Mouse (Mus musculus): ENCODE results near the gene Gpr179. TPM values are rescaled to one million over a fixed set of nuclear protein-coding genes. Genes with fewer than 3 reads are reported as not detected.
A peak's percentile ranks its signal among the peaks of the same experiment; 100 is the strongest.
"Not testable (repeated sequence)": the region's sequence is repeated elsewhere in the genome, so short reads cannot be mapped to it uniquely, and the experiment has no call there.

Gene Gpr179
- polyA plus RNA-seq, 1 experiment: 0.21 TPM

- H3K4me1 ChIP-seq (ENCODE audit: control insufficient read depth, insufficient read depth, low read length): peaks cover 6% of the 10 kb centered on the region; the same call in 1 of the 2 replicates
- TF ChIP-seq CTCF (IDR thresholded peaks at IDR 0.05; ENCODE audit: extremely low read depth, insufficient read depth, low read length) (no peak), POLR2A (IDR thresholded peaks at IDR 0.05; ENCODE audit: extremely low read depth, insufficient read depth, low read length) (no peak)
- H3K27ac ChIP-seq (ENCODE audit: insufficient read depth, low read length): peak overlapping the region; percentile 96
- peak overlapping the region; percentile 96 for H3K4me3 ChIP-seq (ENCODE audit: insufficient read depth, low read length)
Observed at GRCm38 (mm10) chr11:97362649-97362942, 10.7 kb upstream of the Gpr179 start.

- peaks cover 4% of the 10 kb centered on the region; the same call in 1 of the 2 replicates for H3K4me1 ChIP-seq (ENCODE audit: control insufficient read depth, insufficient read depth, low read length)
- TF ChIP-seq POLR2A (IDR thresholded peaks at IDR 0.05; ENCODE audit: extremely low read depth, insufficient read depth, low read length) (peak; percentile 88), CTCF (IDR thresholded peaks at IDR 0.05; ENCODE audit: extremely low read depth, insufficient read depth, low read length) (no peak)
- H3K27ac ChIP-seq (ENCODE audit: insufficient read depth, low read length): peak within 1 kb of the TSS; percentile 96
- peak within 1 kb of the TSS; percentile 96 for H3K4me3 ChIP-seq (ENCODE audit: insufficient read depth, low read length)
Observed at GRCm38 (mm10) chr11:97361948-97362648, 10.2 kb upstream of the Gpr179 start, which contains the start of gene Socs7. Socs7 (plus strand) TSS chr11:97362551.

- not testable (repeated sequence) for H3K27ac ChIP-seq (ENCODE audit: insufficient read depth, low read length); H3K4me3 ChIP-seq (ENCODE audit: insufficient read depth, low read length); H3K4me1 ChIP-seq (ENCODE audit: control insufficient read depth, insufficient read depth, low read length)
- TF ChIP-seq CTCF (IDR thresholded peaks at IDR 0.05; ENCODE audit: extremely low read depth, insufficient read depth, low read length): peak; percentile 89
Observed at GRCm38 (mm10) chr11:97357663-97358062, 5.8 kb upstream of the Gpr179 start.

GRCm38 (mm10) chr11:97355247-97355646 is 3.4 kb upstream of the Gpr179 start:
- Histone ChIP-seq H3K4me1 (ENCODE audit: control insufficient read depth, insufficient read depth, low read length) (peaks cover 1% of the 10 kb centered on the region; the same call in 1 of the 2 replicates), H3K27ac (ENCODE audit: insufficient read depth, low read length) (no peak overlapping the region), H3K4me3 (ENCODE audit: insufficient read depth, low read length) (no peak overlapping the region)
- TF ChIP-seq CTCF (IDR thresholded peaks at IDR 0.05; ENCODE audit: extremely low read depth, insufficient read depth, low read length): no peak
- TF ChIP-seq POLR2A (IDR thresholded peaks at IDR 0.05; ENCODE audit: extremely low read depth, insufficient read depth, low read length): no peak

DNA sequence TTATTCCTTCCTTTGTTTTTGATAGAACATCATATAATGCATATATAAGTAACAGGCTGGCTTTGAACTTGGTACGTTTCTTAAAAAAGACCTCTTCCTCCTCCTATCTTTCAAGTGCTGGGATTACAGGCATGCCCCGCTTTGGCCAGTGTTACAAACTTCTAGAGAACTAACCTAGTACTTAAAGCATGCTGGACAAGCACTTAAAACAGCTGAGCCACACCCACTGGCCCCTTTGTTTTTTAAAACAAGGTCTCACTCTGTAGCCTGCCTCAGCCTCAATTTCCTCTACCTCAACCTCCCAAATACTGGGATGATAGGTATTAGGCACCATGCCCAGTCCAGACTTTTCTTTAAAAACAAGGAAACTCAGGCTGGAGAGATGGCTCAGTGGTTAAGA is 2.8 kb upstream of the Gpr179 start:
- Histone ChIP-seq H3K4me3 (ENCODE audit: insufficient read depth, low read length) (no peak overlapping the region), H3K27ac (ENCODE audit: insufficient read depth, low read length) (no peak overlapping the region), H3K4me1 (ENCODE audit: control insufficient read depth, insufficient read depth, low read length) (peaks cover 1% of the 10 kb centered on the region; the same call in 1 of the 2 replicates)
- no peak for TF ChIP-seq CTCF (IDR thresholded peaks at IDR 0.05; ENCODE audit: extremely low read depth, insufficient read depth, low read length)
- TF ChIP-seq POLR2A (IDR thresholded peaks at IDR 0.05; ENCODE audit: extremely low read depth, insufficient read depth, low read length): no peak

GRCm38 (mm10) chr11:97352935-97353597 is 1.2 kb upstream of the Gpr179 start:
- H3K4me1 ChIP-seq (ENCODE audit: control insufficient read depth, insufficient read depth, low read length): peaks cover 1% of the 10 kb centered on the region; the same call in 1 of the 2 replicates
- H3K27ac ChIP-seq (ENCODE audit: insufficient read depth, low read length): no peak overlapping the region
- H3K4me3 ChIP-seq (ENCODE audit: insufficient read depth, low read length): no peak overlapping the region
- TF ChIP-seq CTCF (IDR thresholded peaks at IDR 0.05; ENCODE audit: extremely low read depth, insufficient read depth, low read length) (no peak), POLR2A (IDR thresholded peaks at IDR 0.05; ENCODE audit: extremely low read depth, insufficient read depth, low read length) (no peak)

DNA sequence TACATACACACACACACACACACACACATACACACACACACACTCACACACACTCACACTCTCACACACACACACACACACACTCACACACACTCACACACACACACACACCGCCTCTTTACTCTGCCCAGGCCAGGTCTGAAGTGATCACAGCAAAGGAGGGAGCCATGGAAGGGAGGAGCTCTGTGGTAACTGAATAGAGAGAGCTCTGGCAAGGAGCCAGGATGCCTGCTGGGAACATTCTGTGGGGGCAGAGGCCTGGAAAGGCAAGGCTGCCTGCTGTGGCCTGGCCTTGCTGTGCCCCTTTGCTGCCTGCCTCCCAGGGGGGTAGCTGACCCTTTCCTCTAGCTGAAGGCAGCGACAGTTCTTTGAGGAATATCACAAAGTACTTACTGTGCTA is 1.8 kb downstream of the Gpr179 start:
- no peak for TF ChIP-seq POLR2A (IDR thresholded peaks at IDR 0.05; ENCODE audit: extremely low read depth, insufficient read depth, low read length)
- TF ChIP-seq CTCF (IDR thresholded peaks at IDR 0.05; ENCODE audit: extremely low read depth, insufficient read depth, low read length): no peak
- Histone ChIP-seq H3K4me3 (ENCODE audit: insufficient read depth, low read length) (no peak overlapping the region), H3K4me1 (ENCODE audit: control insufficient read depth, insufficient read depth, low read length) (peaks cover 1% of the 10 kb centered on the region; the same call in 1 of the 2 replicates), H3K27ac (ENCODE audit: insufficient read depth, low read length) (no peak overlapping the region)

DNA sequence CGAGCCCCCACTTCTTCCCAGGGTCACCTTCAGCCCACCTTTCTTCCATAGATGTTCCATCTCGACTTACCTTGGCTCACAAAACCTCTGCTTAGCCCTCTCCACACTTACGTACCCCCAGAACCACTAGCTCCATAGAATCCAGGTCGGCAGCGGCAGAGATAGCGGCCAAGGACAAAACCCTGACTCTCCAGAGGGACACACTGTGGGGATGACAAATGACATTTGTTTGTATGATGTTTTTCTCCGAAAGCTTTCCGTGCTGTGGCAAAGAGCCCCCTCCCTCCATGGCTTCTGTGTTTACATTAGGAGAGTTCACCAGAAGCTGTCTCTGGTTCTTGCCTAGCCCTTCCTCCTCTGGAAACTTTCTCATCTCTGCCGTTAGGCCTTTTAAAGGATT is 4.6 kb downstream of the Gpr179 start:
- TF ChIP-seq CTCF (IDR thresholded peaks at IDR 0.05; ENCODE audit: extremely low read depth, insufficient read depth, low read length) (no peak), POLR2A (IDR thresholded peaks at IDR 0.05; ENCODE audit: extremely low read depth, insufficient read depth, low read length) (no peak)
- H3K27ac ChIP-seq (ENCODE audit: insufficient read depth, low read length): no peak overlapping the region
- no peak overlapping the region for H3K4me3 ChIP-seq (ENCODE audit: insufficient read depth, low read length)
- H3K4me1 ChIP-seq (ENCODE audit: control insufficient read depth, insufficient read depth, low read length): peaks cover 1% of the 10 kb centered on the region; the same call in 1 of the 2 replicates

DNA sequence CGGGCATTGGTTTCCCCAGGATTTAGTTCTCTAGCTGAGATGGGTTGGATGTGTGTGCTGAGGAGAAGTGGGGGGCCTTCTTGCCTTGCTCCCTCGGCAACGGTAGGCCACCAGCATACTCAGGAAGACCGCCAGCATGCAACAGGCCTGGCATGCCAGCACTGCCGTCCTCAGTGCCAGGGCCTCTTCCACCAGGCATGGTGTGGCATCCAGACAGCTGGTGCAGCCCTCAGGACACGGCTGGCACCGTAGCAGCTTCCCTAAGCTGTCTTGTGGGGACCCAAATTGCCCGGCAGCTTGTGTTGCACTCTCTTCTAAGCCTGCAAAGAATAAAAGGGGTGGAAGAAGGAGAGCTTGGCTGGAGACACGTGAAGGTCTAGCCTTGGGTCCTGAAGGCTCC is 5.5 kb downstream of the Gpr179 start:
- TF ChIP-seq POLR2A (IDR thresholded peaks at IDR 0.05; ENCODE audit: extremely low read depth, insufficient read depth, low read length): no peak
- TF ChIP-seq CTCF (IDR thresholded peaks at IDR 0.05; ENCODE audit: extremely low read depth, insufficient read depth, low read length): no peak
- Histone ChIP-seq H3K4me3 (ENCODE audit: insufficient read depth, low read length) (no peak overlapping the region), H3K27ac (ENCODE audit: insufficient read depth, low read length) (no peak overlapping the region), H3K4me1 (ENCODE audit: control insufficient read depth, insufficient read depth, low read length) (peaks cover 1% of the 10 kb centered on the region; the same call in 1 of the 2 replicates)

GRCm38 (mm10) chr11:97345446-97345845 is 6.4 kb downstream of the Gpr179 start:
- Histone ChIP-seq H3K4me1 (ENCODE audit: control insufficient read depth, insufficient read depth, low read length) (peaks cover under 1% of the 10 kb centered on the region; the same call in 1 of the 2 replicates), H3K27ac (ENCODE audit: insufficient read depth, low read length) (no peak overlapping the region), H3K4me3 (ENCODE audit: insufficient read depth, low read length) (no peak overlapping the region)
- no peak for TF ChIP-seq POLR2A (IDR thresholded peaks at IDR 0.05; ENCODE audit: extremely low read depth, insufficient read depth, low read length)
- TF ChIP-seq CTCF (IDR thresholded peaks at IDR 0.05; ENCODE audit: extremely low read depth, insufficient read depth, low read length): no peak
